Mouse (Mus musculus) urinary bladder, postnatal 36 days (tissue): Measurements from ENCODE around the gene Chuk.

Experiments
- DNase-seq, 2 experiments: peaks; one replicate each; pipeline ENCODE4 v3.0.0; 2022; ENCODE audit warnings: low spot score in 2 of 2, mixed read lengths in 1 of 2

The Chuk gene

GRCm38 (mm10) chr19:44042121-44042520 lies 65.2 kb downstream of the Chuk start:
- no peak for DNase-seq

DNA sequence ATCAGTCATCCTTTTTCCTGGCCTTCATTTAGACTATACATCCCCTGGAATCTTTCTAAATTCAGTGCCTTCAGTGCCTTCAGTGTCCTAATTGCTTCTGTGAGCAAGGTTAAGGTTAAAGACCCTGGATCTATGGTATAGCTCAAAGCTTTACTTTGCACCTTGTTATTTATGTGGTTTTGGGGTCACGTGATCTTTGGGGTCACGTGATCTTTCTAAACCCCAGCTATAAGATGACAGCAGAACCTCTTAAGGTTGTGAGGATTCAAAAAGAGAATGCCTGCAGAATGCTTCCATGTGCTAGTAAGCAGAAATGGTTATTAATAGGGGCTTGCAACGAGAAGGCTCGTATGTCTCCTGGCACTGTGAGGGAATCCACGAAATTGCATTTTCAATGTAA lies 73.9 kb downstream of the Chuk start:
- no peak for DNase-seq

- no peak for DNase-seq
Measured at GRCm38 (mm10) chr19:44032046-44032744, 75.1 kb downstream of the Chuk start.

DNA sequence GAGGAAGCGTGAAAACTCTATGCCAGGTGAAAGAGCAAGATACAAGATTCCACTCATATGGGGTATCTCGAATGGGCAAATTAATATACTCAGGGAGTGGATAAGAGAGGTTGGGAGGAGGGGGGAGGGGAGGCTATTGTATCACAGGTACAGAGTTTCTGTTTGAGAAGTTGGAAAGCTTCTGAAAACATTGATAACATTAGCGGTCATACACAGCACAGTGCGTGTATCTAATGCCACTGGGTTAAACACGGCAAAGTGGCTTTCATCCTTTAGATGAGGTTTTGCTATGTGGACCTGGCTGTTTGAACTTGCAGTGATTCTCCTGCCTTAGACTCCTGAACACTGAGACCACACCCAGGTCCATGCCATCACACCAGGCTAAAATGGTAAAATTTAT lies 77.3 kb downstream of the Chuk start:
- no peak for DNase-seq

GRCm38 (mm10) chr19:44028972-44029371 lies 78.3 kb downstream of the Chuk start, which contains the start of gene Cyp2c23:
TSS of gene Cyp2c23 (minus strand) at chr19:44029208.
- no peak for DNase-seq

DNA sequence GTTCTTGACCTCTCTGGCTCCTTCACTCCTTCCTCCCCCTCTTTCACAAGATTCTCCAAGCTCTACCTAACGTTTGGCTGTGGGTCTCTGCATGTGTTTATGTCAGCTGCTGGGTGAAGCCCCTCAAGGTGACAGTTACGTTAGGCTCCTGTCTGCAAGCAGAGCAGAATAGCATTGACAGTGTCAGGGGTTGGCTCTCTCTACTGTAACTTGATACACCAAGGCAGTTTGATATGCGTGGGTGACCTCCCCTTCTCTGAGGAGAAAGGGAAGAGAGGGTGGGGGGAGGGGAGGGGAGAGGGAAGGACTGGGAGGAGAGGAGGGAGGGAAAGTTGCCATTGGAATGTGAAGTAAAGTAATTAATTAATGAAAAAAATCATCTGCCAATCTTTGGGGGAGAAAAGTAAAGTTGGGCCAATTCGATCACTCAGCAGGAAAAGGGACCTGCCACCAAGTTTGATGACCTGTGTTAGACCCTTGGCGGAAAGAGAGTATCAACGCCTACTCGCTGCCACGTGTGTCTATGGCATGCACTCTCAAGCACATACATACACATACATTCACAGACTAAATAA lies 80.2 kb downstream of the Chuk start:
- no peak for DNase-seq

GRCm38 (mm10) chr19:44024921-44025585 lies 82.2 kb downstream of the Chuk start:
- no peak for DNase-seq
